Mouse (Mus musculus) liver, adult 2 months (tissue): ENCODE measurements at regions not wholly inside any gene's neighbourhood (a gene's known extent, or its start where the extent isn't known, plus 50 kb on each side); places are given as distances from the start of the nearest gene placed in this dataset.

Experiments used
- CTCF ChIP-seq: fragments of 200-500 bp; IDR thresholded peaks from 2 replicates; pipeline ENCODE4 v1.5.1; 2011; ENCODE audit warnings: low read depth, low read length, control low read depth
- POLR2A ChIP-seq: fragments of 200-500 bp; IDR thresholded peaks from 2 replicates; pipeline ENCODE4 v1.6.1; 2011; ENCODE audit warnings: low read length, control low read depth; ENCODE audit not compliant: insufficient read depth; ENCODE audit errors: extremely low read depth

DNA sequence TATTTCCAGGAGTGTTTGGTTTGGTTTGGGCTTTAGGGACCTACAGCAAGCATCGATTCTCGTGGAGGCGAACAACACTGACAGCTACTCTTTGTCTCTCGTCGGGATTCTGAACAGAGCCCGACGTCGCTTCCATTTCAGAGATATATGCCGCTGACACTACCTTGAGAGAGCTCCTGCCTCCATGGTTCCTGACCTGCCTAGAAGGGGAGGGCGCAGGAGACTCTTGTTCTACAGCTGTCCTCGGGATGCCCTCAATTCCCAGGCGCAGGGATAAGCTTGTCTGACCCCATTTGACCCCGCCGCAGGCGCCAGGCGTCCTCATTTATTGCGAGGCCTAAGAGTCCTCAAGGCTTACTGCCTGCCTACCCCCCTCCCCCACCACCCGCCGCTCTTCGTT, 80.5 kb downstream of the Cd83 start:
- no peak for TF ChIP-seq CTCF
- TF ChIP-seq POLR2A, result no peak
